Mouse (Mus musculus) embryo, embryonic 10 days (tissue): ENCODE data around the gene Cask.

Source experiments
- DNase-seq: peaks from one replicate; pipeline ENCODE4 v3.0.0-alpha.2; 2015; ENCODE audit warnings: low spot score

Cask gene

DNA sequence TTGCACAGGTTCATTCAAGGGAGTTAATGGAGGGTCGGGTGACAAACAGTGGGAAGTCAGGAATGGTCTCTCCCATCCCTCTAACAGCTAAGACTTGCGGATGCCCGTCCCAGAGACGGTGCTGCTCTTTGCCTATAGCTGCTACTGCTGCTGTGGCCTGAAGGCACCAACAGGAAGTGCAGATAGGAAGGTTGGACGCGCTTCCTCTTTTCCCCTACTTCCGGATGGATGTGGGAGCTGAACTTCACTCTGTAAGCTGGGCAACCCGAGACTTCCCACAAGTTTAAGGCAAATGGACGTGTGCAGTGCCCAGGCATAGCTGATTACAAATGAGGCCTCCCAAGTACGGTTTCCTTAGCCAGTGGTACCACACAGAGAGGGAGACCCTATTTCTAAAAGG is 333.1 kb downstream of the Cask start:
- no peak for DNase-seq

DNA sequence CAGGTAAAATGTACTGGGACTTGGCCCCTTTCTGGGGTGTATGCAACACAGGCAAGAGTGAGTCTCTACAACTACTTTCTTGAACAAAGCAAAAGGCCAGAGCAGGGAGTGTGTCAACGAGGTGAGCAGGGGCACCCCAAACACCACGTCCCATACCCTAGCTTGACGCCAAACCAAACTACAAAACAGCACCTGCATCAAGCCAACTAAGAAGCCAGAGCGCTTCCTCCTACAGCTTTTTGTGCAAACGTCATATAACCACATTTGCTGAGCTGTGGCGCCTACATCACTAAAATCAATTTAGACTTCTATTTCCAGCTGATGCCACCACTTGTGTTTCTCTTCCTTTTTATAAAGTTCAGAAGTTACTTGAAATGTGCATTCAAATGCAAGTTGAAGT is 334.7 kb downstream of the Cask start:
- DNase-seq, result no peak

GRCm38 (mm10) chrX:13513864-13514263 is 337.3 kb downstream of the Cask start:
- no peak for DNase-seq

GRCm38 (mm10) chrX:13513127-13513526 is 338.0 kb downstream of the Cask start:
- DNase-seq, result no peak

GRCm38 (mm10) chrX:13506376-13506775 is 344.8 kb downstream of the Cask start:
- DNase-seq, result no peak

GRCm38 (mm10) chrX:13504389-13504788 is 346.8 kb downstream of the Cask start:
- no peak for DNase-seq

DNA sequence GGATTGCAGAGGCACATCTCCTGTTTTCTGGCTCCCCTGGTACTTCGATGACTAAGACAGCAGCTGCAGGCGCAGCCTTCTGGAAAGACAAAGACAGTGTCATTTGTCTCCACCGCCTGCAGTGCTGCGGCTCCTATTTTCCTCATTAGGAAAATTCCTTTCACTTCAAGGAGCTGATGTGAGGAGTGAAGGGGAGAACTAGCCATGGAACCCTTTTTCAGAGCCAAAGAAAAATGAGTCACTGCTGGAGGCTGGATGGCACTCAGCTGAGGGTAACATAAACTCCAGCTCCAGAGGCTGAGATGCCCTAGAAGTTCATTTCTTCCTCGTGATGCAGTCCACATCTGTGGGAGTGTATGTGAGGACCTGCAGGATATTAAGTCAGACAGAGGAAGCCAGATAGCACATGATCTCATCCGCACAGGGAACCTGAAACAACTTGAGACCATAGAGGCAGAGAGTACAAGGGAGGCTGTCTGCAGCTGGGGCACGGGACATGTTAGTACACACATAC is 348.2 kb downstream of the Cask start:
- DNase-seq, result no peak

DNA sequence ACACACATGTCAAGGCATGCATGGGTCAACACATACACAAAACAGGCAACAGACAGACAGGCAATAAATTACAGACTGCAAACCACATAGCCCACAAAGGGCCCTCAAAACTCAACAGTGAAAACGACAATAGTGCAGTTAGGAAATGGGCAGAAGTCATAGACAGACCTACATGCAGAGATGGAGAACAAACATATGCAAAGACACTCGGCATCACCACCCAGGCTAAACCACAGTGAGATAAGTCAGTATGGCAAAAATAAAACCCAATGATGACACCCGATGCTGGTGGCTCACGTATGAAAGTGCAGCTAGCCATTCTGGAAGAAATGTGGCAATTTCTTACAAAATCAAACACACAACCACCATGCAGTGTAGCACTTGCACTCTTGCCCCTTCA is 350.9 kb downstream of the Cask start:
- DNase-seq, result no peak

DNA sequence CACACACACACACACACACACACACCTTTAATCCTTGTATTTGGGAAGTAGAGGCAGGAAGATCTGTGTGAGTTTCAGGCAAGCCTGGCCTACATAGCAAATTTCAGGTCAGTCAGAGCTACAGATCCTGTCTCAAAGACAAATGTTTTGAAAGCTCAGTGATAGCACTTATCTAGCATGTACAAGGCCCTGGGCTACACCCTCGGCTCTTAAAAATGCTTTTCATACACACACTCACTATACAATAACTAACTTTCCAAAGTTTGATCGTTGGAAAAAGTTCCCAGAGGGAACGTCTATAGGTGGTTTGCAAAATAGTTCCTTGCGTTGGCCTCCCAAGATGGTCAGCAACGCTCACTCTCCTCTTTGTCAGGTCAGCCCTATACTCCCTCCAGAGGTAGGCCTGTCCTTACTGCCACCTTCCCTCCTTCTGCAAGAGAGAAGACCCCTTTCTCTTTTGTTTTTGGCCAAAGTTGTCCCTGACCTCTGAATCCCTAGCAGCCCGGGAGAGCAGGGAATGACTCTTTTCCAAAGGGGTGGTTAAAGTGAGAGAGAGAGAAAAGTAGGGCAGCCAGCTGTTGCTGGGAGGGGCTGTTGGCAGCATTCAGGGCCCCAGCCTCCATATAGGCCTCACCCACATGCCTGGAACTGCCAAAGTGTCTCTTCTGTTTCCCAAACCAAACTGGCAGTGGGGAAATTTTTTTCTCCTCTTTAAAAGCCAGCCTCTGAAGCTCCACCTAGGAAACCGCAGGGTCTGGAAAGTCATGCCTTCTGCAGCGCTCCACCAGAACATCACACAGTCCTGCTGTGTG is 356.1 kb downstream of the Cask start:
- DNase-seq, result no peak

DNA sequence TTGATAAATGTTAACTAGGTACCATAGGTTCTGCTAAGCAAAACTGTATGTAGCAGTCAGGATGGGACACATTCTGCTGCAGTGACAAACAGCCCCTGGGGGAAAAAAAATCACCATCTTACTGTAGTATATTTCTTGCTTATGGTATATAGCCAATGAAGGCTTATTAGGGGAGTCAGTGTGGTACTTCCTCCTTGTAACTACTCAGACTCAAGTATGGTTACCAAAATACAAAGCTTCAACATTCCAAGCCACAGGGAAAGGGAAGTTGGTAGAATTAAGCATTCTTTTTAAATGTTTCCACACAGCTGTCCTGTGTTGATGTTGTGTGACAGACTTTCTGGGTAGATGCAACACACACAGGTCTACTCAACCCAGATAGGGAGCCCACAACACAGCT is 358.2 kb downstream of the Cask start:
- no peak for DNase-seq

DNA sequence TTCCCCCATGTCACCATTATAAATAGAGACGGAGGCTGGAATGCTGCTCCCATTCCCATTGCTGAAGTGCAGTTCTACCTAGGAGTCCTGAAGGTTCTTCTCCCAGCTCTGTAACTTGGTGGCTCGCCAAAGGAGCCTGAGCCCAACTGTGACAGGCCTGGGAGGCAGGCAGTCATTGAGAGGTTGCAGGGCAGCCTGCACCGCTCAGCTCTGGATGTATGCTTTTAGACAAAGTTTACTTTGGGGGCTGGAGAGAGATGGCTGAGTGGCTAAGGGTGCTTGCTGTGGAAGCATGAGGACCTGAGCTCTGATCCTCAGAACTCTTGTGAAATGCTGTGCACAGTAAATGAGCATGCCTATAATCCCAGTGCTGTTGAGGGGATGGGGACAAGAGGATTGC is 360.2 kb downstream of the Cask start:
- DNase-seq, result no peak

GRCm38 (mm10) chrX:13489761-13490160 is 361.4 kb downstream of the Cask start:
- DNase-seq, result no peak

- DNase-seq, result no peak
Observed at GRCm38 (mm10) chrX:13489001-13489400, 362.2 kb downstream of the Cask start.

DNA sequence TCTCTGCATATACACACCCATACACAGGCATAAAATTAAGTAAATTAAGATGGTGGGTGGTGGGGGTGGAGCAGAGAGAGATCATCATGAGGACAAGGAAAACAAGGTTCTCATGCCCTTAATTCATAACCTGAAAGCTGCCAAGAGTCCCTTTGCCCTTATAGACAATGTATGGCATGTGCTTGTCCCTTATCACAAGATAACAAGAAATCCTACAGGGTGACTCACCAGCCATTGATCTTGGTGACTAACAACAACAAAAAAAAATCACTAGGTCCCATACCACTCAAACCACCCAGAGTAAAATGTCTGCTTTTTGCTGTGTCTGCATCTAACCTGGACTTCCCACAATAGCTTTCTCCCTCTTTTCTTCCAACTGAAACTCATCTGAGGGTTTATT is 366.7 kb downstream of the Cask start:
- DNase-seq, result no peak

- no peak for DNase-seq
Observed at GRCm38 (mm10) chrX:13482576-13482975, 368.6 kb downstream of the Cask start.

GRCm38 (mm10) chrX:13479570-13479969 is 371.6 kb downstream of the Cask start:
- DNase-seq, result no peak

DNA sequence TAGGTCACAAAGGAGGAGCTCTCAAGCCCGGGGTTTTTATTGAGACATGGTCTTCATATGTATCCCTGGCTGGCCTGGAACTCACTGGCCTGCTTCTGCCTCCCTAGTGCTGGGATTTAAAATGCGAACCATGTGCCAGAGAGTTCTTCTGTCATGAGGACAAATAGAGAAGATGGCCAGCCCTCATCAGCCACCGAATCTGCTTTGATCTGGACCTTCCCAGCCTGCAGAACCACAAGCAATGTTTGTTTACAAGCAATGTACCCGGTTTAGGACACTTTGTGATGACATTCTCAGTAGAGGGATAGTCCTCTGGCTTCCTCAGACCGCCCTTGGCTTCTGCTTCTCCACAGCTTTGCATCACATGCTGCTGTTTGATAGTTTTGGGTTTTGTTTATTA is 372.9 kb downstream of the Cask start:
- DNase-seq, result no peak

DNA sequence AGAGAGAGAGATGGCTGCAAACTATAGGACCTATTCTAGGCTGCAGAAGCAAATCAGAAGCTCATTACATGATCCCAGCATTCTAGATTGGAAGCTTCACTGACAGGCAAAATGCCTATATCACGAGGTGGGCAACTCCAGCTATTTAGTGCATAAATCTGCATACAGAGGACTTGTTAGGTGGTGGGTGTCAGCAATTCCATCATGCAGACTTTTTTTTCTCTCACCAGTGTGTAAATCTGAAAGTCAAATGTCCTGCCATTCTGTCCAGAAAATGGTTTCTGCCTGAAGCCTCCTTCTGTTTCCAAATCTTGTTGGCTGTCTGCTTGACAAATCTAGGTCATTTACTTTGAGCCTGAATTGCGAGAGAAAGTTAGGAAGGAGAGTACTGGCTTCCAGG is 373.6 kb downstream of the Cask start:
- no peak for DNase-seq

DNA sequence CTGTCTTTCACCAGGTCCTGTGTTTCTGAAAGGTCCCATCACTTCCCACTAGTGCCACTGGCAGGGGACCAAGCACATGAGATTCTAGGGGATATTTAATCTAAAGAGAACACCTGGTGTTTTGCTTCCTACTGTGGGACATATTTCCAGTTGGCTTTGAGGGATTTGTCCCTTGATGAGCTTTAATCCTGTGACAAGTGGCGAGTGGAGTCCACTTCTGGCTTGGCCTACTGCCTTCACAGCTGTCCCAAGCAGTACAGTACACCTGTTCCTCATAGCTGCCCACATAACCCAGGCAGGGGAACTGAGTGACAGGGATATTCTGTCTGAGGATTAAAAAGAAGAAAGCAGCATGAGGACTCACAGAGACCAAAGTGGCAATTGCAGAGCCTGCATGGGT is 375.8 kb downstream of the Cask start:
- no peak for DNase-seq

- no peak for DNase-seq
Observed at GRCm38 (mm10) chrX:13472751-13473225, 378.4 kb downstream of the Cask start.

GRCm38 (mm10) chrX:13471925-13472324 is 379.2 kb downstream of the Cask start:
- no peak for DNase-seq

- no peak for DNase-seq
Observed at GRCm38 (mm10) chrX:13469160-13470116, 381.7 kb downstream of the Cask start.

GRCm38 (mm10) chrX:13467121-13467571 is 384.0 kb downstream of the Cask start:
- no peak for DNase-seq
